Mouse (Mus musculus) lung, postnatal 36 days (tissue): ENCODE results near the gene Tmco4.

ENCODE experiments used
- DNase-seq: peaks from one replicate; pipeline ENCODE4 v3.0.0; 2022; ENCODE audit warnings: mixed read lengths

Gene Tmco4

GRCm38 (mm10) chr4:139096201-139096600, 123.5 kb downstream of the Tmco4 start:
- peak; percentile 71 for DNase-seq

GRCm38 (mm10) chr4:139100326-139100725, 127.6 kb downstream of the Tmco4 start:
- no peak for DNase-seq

DNA sequence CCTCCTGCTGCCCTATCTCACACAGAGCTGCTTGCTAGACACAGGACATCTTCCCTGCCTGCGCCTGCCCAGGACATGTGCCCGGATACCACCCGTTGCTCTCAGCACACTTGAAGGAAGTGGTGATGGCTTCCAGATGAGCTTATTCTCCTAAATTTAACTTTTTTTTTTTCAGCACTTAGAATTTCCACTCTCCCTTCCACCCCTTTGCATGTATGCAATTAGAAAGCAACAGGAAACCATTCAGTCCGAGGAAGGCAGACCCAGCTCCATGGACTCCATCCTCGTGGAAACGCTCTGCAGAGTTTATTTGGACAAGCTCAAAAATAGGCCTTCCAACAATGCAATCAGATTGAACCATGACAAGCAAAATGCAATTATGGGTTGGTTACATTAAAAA, 128.9 kb downstream of the Tmco4 start:
- no peak for DNase-seq

DNA sequence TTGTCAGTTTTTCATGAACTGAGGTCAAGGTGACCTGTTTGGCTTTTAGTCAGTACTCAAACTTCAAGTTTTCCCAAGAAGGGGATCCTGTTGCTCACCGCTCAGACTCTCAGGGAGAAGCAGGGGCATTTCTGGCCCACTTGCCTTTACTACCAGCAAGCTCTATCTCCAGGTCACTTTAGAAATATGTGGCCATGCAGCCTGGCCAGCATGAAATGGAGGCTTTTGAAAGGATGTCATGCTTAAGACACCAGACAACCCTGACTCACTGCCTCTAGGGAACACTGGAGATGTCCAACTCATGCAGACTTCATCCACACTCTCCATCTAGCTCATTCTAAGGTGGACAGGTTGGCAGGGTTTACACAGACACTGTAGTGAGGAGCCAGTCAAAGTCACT, 132.8 kb downstream of the Tmco4 start:
- DNase-seq, result no peak
